Mouse (Mus musculus) embryonic facial prominence, embryonic 12.5 days (tissue): Measurements from ENCODE around the gene Tm4sf4. TPM values are rescaled to one million over a fixed set of nuclear protein-coding genes. Genes with fewer than 3 reads are reported as not detected.

Experiments used
- ATAC-seq: fragments of 200-750 bp; cut with Nextera tagmentation; 2 replicates; pipeline ENCODE4 v1.8.0; 2017; ENCODE audit not compliant: insufficient number of reproducible peaks, insufficient read depth, low FRiP score, low TSS enrichment
- H3K27ac ChIP-seq: fragments of 300-500 bp; sonication (generic); 2 replicates; pipeline ENCODE4 v1.5.1; 2016; ENCODE audit warnings: mild to moderate bottlenecking
- H3K27me3 ChIP-seq: fragments of 300-500 bp; sonication (generic); 2 replicates; pipeline ENCODE4 v1.6.1; 2016; ENCODE audit warnings: mild to moderate bottlenecking, moderate library complexity
- H3K36me3 ChIP-seq: fragments of 300-500 bp; sonication (generic); 2 replicates; pipeline ENCODE4 v1.6.1; 2016; ENCODE audit warnings: mild to moderate bottlenecking
- H3K4me1 ChIP-seq: fragments of 300-500 bp; sonication (generic); 2 replicates; pipeline ENCODE4 v1.6.1; 2016
- H3K4me2 ChIP-seq: fragments of 300-500 bp; sonication (generic); replicated peaks from 2 replicates; pipeline ENCODE4 v1.6.1; 2016; ENCODE audit warnings: mild to moderate bottlenecking, moderate library complexity
- H3K4me3 ChIP-seq: fragments of 300-500 bp; sonication (generic); 2 replicates; pipeline ENCODE4 v1.5.1; 2016; ENCODE audit warnings: mild to moderate bottlenecking
- H3K9ac ChIP-seq: fragments of 300-500 bp; sonication (generic); 2 replicates; pipeline ENCODE4 v1.6.1; 2016; ENCODE audit warnings: mild to moderate bottlenecking, moderate library complexity
- H3K9me3 ChIP-seq: fragments of 300-500 bp; sonication (generic); 2 replicates; pipeline ENCODE4 v1.6.1; 2016; ENCODE audit warnings: mild to moderate bottlenecking, moderate library complexity
- whole genome bisulfite sequencing: fragments of 180-500 bp; shearing (Covaris S2); methylation state at CpG from one replicate; pipeline ENCODE4 v1.1.7; 2016; 5-methylcytosine and 5-hydroxymethylcytosine counted together
- polyA plus RNA-seq: library from polyadenylated mRNA; unstranded; fragments of >200 nt; fragmentation: Nextera tagmentation; extraction: Ambion mirVana; gene quantifications from 2 replicates; pipeline ENCODE4 v1.2.1, GENCODE M21; 2016

Gene Tm4sf4
- polyA plus RNA-seq: not detected in 2 replicates

DNA sequence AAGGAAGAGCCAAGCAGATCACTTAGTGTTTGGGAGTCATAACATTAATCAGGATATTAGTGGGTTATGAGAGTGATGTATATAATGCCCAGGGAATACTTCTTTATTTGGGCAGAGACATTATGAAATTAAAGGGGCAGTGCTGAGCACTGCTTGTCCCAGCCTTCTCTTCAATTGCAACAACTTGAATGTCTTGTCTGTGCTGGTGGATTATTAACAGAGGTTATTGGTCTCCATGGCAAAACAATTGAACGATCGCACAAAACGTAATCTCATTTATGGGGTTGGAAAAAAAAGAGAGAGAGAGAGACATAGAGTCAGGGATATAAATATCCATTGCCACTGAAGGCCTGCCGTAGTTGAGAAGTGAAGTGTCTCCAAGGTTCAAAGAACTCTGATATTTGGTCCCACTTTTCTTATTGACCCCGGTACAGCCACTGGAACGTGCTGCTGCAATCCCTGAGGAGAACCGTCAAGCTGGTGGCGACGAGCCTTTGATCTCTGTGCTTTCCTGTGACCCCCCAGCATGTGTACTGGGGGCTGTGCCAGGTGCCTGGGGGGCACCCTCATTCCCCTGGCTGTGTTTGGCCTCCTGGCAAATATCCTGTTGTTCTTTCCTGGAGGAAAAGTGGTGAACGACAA is at the start of gene Tm4sf4:
Gene Tm4sf4, plus strand, starts transcription at position 226 of the 642 bp plus-strand sequence.
- 63% methylated on average over 10 of the region's 10 CpGs for WGBS
- no peaks in the 10 kb centered on the region for H3K36me3 ChIP-seq
- no peak for ATAC-seq
- no peak within 1 kb of the TSS for H3K27ac ChIP-seq
- no peak within 1 kb of the TSS for H3K4me2 ChIP-seq
- H3K4me1 ChIP-seq: 0 out of 2 replicates have a peak, but pooled peaks cover 4% of the 10 kb centered on the region
- H3K9ac ChIP-seq: no peak within 1 kb of the TSS
- no peak within 1 kb of the TSS for H3K4me3 ChIP-seq
- H3K27me3 ChIP-seq: no peaks in the 10 kb centered on the region
- no peaks in the 10 kb centered on the region for H3K9me3 ChIP-seq

DNA sequence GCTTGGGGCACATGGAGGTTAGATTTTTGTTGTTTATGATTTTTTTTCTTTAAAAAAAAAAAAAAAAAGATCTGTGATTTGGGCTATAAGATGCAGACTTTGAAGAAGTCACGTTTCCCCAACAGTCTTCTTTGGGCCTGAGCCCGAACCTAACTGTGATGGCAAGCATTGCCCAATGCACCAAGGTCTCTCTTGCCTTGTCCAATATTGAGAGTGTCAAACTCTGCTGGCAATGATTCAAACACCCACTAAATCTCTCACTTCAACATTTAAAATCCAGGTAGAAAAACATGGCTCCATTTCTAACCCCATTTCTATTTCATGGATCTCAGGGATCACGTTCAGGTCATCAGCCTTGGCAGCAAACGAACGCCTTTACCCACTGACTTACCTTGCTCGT is 38.7 kb upstream of the Tm4sf4 start:
- Histone ChIP-seq H3K36me3 (no peaks in the 10 kb centered on the region), H3K4me3 (no peak overlapping the region), H3K4me2 (no peak overlapping the region), H3K27me3 (no peaks in the 10 kb centered on the region), H3K9ac (no peak overlapping the region), H3K27ac (no peak overlapping the region), H3K9me3 (no peaks in the 10 kb centered on the region), H3K4me1 (no peaks in the 10 kb centered on the region)
- 86% methylated on average over 6 of the region's 6 CpGs for whole genome bisulfite sequencing
- no peak for ATAC-seq

DNA sequence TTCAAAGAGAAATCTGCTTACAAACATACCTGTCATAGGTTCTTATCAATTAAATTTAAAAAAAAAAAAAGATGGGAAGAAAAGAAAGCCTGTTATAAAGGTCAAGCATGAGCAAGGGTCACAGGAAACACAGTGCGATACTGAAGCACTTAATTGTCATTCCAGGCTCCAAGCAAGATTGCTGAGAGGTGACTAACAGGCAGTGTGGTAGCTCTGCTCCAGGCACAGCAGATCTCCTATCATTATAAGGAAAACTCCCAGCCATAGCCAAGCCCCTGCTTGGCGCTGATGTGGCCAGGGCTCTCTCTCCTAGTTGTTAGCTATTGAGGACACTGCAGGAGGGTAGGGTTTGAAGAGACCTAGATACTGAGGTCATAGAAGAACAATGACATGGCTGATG is 38.2 kb upstream of the Tm4sf4 start:
- Histone ChIP-seq H3K9me3 (no peaks in the 10 kb centered on the region), H3K4me2 (no peak overlapping the region), H3K36me3 (no peaks in the 10 kb centered on the region), H3K27ac (no peak overlapping the region), H3K4me1 (no peaks in the 10 kb centered on the region), H3K4me3 (no peak overlapping the region), H3K27me3 (no peaks in the 10 kb centered on the region), H3K9ac (no peak overlapping the region)
- no peak for ATAC-seq
- 42% methylated on average over 2 of the region's 2 CpGs for WGBS

DNA sequence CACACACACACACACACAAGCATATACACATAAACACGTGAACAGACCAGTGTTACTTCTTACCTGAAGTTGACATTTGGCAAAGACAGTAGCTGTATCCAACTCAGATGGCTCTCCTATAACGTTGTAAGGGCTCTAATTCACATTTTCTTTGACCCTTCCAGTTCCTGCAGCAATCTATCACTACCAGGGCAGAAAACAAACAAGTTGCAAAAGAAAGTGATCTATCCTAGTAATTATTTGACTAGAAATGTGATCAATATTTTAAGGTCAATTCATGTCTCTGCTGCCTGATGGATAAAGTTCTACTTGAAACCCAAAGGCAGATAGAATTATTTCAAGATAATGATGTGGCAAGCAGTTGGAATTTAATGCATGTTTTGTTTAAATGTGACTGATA is 37.5 kb upstream of the Tm4sf4 start:
- no peaks in the 10 kb centered on the region for H3K9me3 ChIP-seq
- no peaks in the 10 kb centered on the region for H3K27me3 ChIP-seq
- H3K4me1 ChIP-seq: no peaks in the 10 kb centered on the region
- ATAC-seq: no peak
- H3K4me3 ChIP-seq: no peak overlapping the region
- no peak overlapping the region for H3K27ac ChIP-seq
- H3K9ac ChIP-seq: no peak overlapping the region
- no peaks in the 10 kb centered on the region for H3K36me3 ChIP-seq
- H3K4me2 ChIP-seq: no peak overlapping the region
- WGBS: 85% methylated on average over 2 of the region's 2 CpGs

DNA sequence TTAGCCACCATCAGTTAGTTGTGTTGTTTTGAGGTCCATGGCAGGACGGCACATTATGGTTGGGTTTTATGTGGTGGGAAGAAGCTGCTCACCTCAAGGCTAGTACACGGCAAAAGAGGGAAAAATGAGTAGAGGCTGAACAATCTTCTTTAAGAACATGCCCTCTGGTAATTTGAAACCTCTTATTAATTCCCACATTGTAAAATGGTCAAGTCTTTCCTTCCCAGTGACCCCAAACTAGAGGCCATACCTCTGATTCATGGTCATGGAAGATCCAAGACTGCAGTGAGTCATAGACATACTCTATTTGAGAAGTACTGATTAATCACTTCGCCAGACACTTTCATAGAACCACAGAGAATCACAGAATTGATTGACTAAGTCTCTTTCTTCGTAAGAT is 13.6 kb upstream of the Tm4sf4 start:
- Histone ChIP-seq H3K9ac (no peak overlapping the region), H3K9me3 (no peaks in the 10 kb centered on the region), H3K4me1 (no peaks in the 10 kb centered on the region), H3K36me3 (no peaks in the 10 kb centered on the region), H3K4me3 (no peak overlapping the region), H3K4me2 (no peak overlapping the region), H3K27me3 (no peaks in the 10 kb centered on the region), H3K27ac (no peak overlapping the region)
- WGBS: 83% methylated on average over 4 of the region's 4 CpGs
- no peak for ATAC-seq

DNA sequence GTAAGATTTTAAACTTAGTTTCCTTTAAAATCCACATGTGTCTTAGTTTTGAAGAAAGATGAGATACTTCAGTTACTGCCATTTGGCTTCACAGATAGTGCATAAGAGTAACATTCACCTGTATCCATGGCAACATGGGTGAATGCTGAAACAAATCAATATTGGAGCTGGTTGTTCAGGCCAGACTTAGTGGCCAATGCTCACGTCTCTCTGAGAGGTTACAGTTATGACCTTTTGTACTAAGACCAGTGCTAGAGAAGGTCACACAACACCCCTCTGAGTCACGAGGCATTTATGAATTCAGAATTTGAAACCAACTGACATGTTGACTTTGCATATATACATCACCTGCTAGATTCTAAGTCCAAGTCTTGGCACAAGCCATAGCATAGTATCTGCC is 4.9 kb upstream of the Tm4sf4 start:
- WGBS: 73% methylated on average over 2 of the region's 2 CpGs
- H3K4me2 ChIP-seq: no peak overlapping the region
- no peak overlapping the region for H3K27ac ChIP-seq
- no peak for ATAC-seq
- H3K9ac ChIP-seq: no peak overlapping the region
- no peak overlapping the region for H3K4me3 ChIP-seq
- no peaks in the 10 kb centered on the region for H3K36me3 ChIP-seq
- H3K9me3 ChIP-seq: no peaks in the 10 kb centered on the region
- no peaks in the 10 kb centered on the region for H3K27me3 ChIP-seq
- no peaks in the 10 kb centered on the region for H3K4me1 ChIP-seq

DNA sequence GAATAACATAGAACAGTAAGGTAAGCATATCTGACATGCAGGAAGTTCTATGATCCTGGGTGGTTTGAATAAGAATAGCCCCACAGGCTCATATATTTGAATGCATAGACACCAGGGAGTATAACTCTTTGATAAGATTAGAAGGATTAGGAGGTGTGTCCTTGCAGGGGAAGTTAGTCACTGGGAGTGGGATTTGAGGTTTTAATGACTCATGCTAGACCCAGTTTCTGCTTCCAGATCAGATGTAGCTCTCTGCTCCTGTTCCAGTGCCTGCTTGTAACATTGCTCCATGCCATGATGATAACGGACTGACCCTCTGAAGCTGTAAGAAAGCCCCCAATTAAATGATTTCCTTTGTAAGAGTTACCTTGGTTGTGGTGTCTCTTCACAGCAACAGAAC is 4.5 kb upstream of the Tm4sf4 start:
- no peaks in the 10 kb centered on the region for H3K27me3 ChIP-seq
- H3K4me1 ChIP-seq: no peaks in the 10 kb centered on the region
- H3K36me3 ChIP-seq: no peaks in the 10 kb centered on the region
- no peak overlapping the region for H3K4me2 ChIP-seq
- ATAC-seq: no peak
- H3K9ac ChIP-seq: no peak overlapping the region
- no peak overlapping the region for H3K4me3 ChIP-seq
- H3K27ac ChIP-seq: no peak overlapping the region
- 85% methylated on average over 1 of the region's 1 CpGs for WGBS
- H3K9me3 ChIP-seq: no peaks in the 10 kb centered on the region

DNA sequence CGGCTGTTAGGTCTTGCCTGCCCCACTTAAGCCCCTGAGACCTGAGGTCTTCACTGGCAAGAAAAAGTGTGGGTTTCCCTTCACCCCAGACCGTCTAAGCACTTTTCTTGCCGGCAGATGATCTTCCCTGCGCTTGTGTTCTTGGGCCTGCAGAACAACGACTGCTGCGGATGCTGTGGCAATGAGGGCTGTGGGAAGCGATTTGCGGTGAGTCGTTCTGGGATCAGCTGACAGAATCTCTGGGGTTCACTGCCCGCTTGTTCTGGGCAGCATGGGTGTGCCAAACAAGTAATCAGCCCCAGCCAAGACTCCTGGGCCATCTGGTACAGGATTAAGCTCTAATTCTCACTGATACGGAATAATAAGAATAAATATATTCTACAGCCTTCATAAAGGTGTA is 1.2 kb downstream of the Tm4sf4 start:
- H3K4me2 ChIP-seq: no peak overlapping the region
- 0 out of 2 replicates have a peak, but pooled peaks cover 4% of the 10 kb centered on the region for H3K4me1 ChIP-seq
- no peaks in the 10 kb centered on the region for H3K27me3 ChIP-seq
- no peak overlapping the region for H3K9ac ChIP-seq
- WGBS: 85% methylated on average over 11 of the region's 11 CpGs
- no peaks in the 10 kb centered on the region for H3K36me3 ChIP-seq
- ATAC-seq: no peak
- H3K4me3 ChIP-seq: no peak overlapping the region
- H3K9me3 ChIP-seq: no peaks in the 10 kb centered on the region
- no peak overlapping the region for H3K27ac ChIP-seq

DNA sequence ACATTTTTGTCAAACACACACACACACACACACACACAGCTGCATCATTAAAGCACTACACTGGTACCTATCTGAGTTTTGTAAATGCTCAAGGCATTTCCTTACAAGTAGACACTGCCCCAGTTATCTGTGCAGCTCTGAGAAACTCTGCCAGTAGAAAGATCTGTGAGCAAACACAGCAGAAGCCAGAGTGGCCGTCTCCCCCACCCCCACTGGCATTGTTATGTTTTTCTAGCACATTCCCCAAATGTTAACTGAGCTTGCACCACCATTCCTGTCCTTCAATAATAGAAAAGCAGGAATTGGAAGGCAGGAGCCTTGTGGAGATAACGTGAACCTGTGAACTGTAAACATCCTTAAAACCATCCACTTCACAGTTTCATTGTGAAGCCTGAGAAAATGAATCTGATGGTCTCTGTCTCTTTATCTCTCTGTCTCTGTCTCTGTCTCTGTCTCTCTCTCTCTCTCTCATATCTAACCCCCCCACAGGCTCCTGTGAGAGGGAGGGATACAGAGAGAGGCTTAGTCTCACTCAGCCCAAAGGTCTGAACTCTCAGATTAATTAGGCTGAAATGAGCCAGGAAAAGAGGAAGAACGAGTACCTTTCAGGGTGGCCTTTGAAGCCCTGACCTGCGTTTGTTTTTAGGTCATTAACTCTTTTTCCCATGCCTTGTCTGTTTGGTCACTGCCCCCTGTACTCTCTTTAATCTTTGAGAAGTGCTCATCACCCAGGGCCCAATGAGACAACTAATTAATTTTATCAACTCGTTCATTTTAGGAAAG is 3.8 kb downstream of the Tm4sf4 start:
- Histone ChIP-seq H3K27me3 (no peaks in the 10 kb centered on the region), H3K4me2 (no peak overlapping the region), H3K4me3 (no peak overlapping the region), H3K4me1 (0 out of 2 replicates have a peak, but pooled peaks cover 4% of the 10 kb centered on the region), H3K9ac (no peak overlapping the region), H3K27ac (no peak overlapping the region), H3K36me3 (no peaks in the 10 kb centered on the region), H3K9me3 (no peaks in the 10 kb centered on the region)
- WGBS: 34% methylated on average over 5 of the region's 5 CpGs
- no peak for ATAC-seq

DNA sequence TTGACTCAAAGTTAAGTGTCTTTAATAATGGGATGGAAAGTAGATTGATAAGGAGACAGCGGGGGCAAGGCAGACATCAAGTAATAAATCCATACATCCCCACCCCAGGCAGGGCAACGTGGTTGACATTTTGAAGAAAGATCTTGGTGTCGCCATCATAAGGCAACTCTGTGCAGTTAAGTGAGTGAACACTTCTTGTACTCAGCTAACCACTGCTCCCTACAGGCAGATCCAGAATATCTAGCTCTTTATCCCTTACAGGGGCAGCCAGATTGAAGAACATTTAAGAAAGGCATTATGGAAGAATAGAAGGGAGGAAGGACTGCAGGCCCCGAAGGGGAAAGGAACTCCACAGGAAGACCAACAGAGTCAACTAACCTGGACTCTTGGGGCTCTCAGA is 4.4 kb downstream of the Tm4sf4 start:
- 0 out of 2 replicates have a peak, but pooled peaks cover 4% of the 10 kb centered on the region for H3K4me1 ChIP-seq
- ATAC-seq: no peak

DNA sequence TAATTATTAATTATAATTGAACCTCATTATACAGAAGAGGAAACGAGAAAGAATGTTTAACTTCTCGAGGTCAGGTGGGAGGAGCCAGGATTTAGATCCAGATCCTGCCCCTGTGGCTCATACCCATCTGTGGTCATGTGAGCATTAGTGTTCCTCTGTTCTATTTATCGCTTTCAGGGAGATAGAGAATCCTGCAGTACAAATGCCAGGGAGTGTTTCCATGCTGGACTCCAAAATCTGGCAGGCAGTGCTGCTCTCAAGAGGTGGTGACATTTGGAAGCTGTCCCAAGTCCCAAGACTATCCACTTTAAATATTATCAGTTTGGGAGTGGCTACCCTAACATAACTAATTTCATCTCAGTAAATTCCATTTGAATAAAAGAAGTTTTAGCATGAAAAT is 6.6 kb downstream of the Tm4sf4 start:
- H3K27ac ChIP-seq: no peak overlapping the region
- no peak overlapping the region for H3K4me3 ChIP-seq
- 79% methylated on average over 3 of the region's 3 CpGs for WGBS
- no peak for ATAC-seq
- no peaks in the 10 kb centered on the region for H3K36me3 ChIP-seq
- no peak overlapping the region for H3K9ac ChIP-seq
- H3K27me3 ChIP-seq: no peaks in the 10 kb centered on the region
- H3K4me2 ChIP-seq: no peak overlapping the region
- no peaks in the 10 kb centered on the region for H3K9me3 ChIP-seq
- 0 out of 2 replicates have a peak, but pooled peaks cover 4% of the 10 kb centered on the region for H3K4me1 ChIP-seq

More for the DNA sequence above, 4.4 kb downstream of the Tm4sf4 start:
- no peak overlapping the region for H3K9ac ChIP-seq
- H3K4me2 ChIP-seq: no peak overlapping the region
- H3K9me3 ChIP-seq: no peaks in the 10 kb centered on the region
- H3K27me3 ChIP-seq: no peaks in the 10 kb centered on the region
- H3K27ac ChIP-seq: no peak overlapping the region
- WGBS: 83% methylated on average over 4 of the region's 4 CpGs
- no peak overlapping the region for H3K4me3 ChIP-seq
- no peaks in the 10 kb centered on the region for H3K36me3 ChIP-seq

DNA sequence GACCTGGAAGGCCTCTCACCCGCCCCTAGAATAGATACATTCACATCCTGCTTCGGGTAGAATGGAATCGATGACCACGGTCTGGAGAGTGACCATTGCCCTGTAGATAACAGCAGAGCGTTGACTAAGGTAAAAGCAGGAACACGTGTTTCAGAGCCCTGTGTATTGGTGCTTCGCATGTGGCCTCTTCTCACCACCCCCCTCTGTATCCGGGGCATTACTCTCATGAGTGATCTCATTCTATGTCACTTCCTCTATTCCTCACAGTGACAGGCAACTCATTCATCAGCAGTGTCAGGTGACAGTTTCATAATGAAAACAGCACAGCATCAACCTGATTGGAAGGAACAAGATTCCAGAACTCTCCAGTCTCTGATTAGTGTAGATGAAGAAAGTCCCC is 10.2 kb downstream of the Tm4sf4 start:
- H3K4me3 ChIP-seq: no peak overlapping the region
- no peak overlapping the region for H3K27ac ChIP-seq
- H3K4me1 ChIP-seq: no peaks in the 10 kb centered on the region
- H3K36me3 ChIP-seq: no peaks in the 10 kb centered on the region
- no peak overlapping the region for H3K9ac ChIP-seq
- H3K27me3 ChIP-seq: no peaks in the 10 kb centered on the region
- no peak for ATAC-seq
- no peaks in the 10 kb centered on the region for H3K9me3 ChIP-seq
- no peak overlapping the region for H3K4me2 ChIP-seq
- 78% methylated on average over 8 of the region's 8 CpGs for WGBS
